Mouse (Mus musculus): ENCODE measurements around the gene Trim25.
"Not testable (repeated sequence)": the region's sequence is repeated elsewhere in the genome, so short reads cannot be mapped to it uniquely, and the experiment has no call there.

Gene Trim25

DNA sequence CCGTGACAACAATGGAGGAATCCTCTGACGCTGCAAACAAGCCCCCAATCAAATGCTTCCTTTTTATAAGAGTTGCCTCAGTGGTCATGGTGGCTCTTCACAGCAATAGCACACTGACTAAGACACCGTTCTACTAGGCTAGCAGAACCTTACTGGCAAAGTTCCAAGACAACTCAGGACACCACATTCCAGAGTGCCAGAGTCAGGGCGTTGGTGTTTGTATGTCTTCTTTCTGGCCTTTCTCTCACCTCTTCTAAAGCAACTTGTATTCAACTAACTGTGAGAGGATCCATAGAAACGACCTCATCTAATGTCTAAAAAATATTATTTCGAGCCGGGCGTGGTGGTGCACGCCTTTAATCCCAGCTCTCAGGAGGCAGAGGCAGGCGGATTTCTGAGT, 24.3 kb downstream of the Trim25 start:
- DNase-seq (ENCODE audit: low spot score in 2 of 2): no peak

- peak; percentile 62 to 64 for DNase-seq (ENCODE audit: low spot score in 2 of 2)
These were observed 25.2 kb downstream of the Trim25 start for GRCm38 (mm10) chr11:89024181-89024881.

- DNase-seq (ENCODE audit: low spot score in 2 of 2): no peak
These were observed 26.4 kb downstream of the Trim25 start for GRCm38 (mm10) chr11:89025603-89026002.

GRCm38 (mm10) chr11:89026117-89026516, 26.9 kb downstream of the Trim25 start:
- DNase-seq (ENCODE audit: low spot score in 2 of 2): no peak

DNA sequence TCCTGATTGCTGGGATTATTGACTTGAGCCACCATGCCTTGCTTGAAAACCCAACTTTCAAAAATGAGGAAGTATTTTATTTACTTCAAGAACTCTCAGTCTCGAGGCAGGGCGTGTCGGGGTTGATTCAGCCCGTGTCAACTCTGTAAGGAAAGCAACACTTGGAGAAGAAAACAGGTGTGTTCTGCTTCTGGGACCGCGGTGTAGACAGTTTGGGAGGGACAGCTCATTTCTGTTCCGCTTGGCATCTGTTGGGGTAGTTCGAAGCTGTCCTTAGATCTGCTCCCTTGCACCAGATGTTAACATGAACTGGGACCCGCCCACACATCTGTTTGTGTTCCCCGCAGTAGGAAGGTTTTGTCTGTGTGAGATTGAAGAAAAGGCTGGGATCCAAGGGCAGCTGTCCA, 28.8 kb downstream of the Trim25 start:
- no peak for DNase-seq (ENCODE audit: low spot score in 2 of 2)

- no peak for DNase-seq (ENCODE audit: low spot score in 2 of 2)
These were observed 29.8 kb downstream of the Trim25 start for GRCm38 (mm10) chr11:89028871-89029405.

GRCm38 (mm10) chr11:89030552-89030951, 31.4 kb downstream of the Trim25 start:
- DNase-seq (ENCODE audit: low spot score in 2 of 2): no peak

DNA sequence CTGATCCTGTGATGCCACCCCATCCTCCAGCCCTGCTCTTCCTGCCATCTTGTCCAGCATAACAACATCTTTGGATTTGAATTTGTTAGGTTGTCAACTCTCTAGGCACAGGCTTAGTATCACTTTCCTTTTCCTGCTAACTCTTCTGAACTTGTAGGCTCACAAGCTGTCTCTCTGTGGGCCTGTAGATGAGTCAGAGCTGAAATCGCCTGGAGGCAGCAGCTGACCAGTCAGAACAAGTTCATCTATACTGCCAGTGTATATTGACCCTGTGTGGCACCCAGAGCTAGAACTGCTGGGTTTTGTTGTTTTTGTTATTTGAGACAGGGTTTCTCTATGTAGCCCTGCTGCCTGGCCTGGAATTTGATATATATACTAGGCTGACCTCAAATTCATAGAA, 32.0 kb downstream of the Trim25 start:
- DNase-seq (ENCODE audit: low spot score in 2 of 2): no peak

- no peak for DNase-seq (ENCODE audit: low spot score in 2 of 2)
These were observed 35.4 kb downstream of the Trim25 start for GRCm38 (mm10) chr11:89034592-89034991.

- DNase-seq (ENCODE audit: low spot score in 2 of 2): no peak
These were observed 36.4 kb downstream of the Trim25 start for GRCm38 (mm10) chr11:89035552-89035951.

GRCm38 (mm10) chr11:89038496-89038895, 39.3 kb downstream of the Trim25 start:
- DNase-seq (ENCODE audit: low spot score in 2 of 2): no peak

DNA sequence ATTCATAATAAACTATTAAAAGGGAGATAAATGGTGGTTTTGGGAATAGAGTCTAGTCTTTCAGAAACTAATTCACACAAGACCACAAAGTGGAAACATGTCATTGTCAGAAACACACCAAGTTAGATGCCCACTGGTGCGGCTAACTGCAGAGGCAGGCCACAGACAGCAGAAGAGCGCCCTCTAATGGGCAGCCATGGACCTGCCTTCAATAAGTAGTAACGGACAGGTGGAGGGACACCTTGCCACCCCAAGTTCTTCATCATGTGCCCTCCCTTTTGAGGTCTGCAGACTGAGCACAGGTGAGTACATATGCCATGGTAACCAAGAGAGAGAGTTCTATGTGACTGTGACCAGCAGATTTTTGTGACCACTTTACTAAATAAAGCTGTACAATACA, 40.1 kb downstream of the Trim25 start:
- peak; percentile 42 to 51 for DNase-seq (ENCODE audit: low spot score in 2 of 2)

- not testable (repeated sequence) for DNase-seq (ENCODE audit: low spot score in 2 of 2)
These were observed 41.9 kb downstream of the Trim25 start for GRCm38 (mm10) chr11:89041073-89041472.

- DNase-seq (ENCODE audit: low spot score in 2 of 2): no peak
These were observed 43.9 kb downstream of the Trim25 start for GRCm38 (mm10) chr11:89043046-89043445.

GRCm38 (mm10) chr11:89045501-89045900, 46.3 kb downstream of the Trim25 start:
- not testable (repeated sequence) for DNase-seq (ENCODE audit: low spot score in 2 of 2)

DNA sequence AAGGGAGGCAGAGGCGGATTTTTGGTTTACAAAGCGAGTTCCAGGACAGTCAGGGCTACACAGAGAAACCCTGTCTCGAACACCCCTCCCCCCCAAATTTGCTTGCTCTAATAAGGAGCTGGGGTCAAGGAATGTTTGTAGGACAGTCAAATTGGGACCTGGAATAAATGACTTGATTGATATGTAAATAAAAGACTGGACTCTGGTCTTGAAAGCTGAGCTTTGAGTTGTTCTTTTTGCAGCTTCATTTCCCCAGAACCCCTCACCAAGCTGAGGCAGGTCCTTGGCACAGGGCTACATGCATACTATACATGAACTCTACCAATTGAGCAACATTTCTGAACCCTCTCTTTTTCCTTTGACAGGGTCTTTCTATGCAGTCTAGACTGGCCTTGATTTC, 46.8 kb downstream of the Trim25 start:
- no peak for DNase-seq (ENCODE audit: low spot score in 2 of 2)

GRCm38 (mm10) chr11:89051767-89052166, 52.6 kb downstream of the Trim25 start:
- no peak for DNase-seq (ENCODE audit: low spot score in 2 of 2)

DNA sequence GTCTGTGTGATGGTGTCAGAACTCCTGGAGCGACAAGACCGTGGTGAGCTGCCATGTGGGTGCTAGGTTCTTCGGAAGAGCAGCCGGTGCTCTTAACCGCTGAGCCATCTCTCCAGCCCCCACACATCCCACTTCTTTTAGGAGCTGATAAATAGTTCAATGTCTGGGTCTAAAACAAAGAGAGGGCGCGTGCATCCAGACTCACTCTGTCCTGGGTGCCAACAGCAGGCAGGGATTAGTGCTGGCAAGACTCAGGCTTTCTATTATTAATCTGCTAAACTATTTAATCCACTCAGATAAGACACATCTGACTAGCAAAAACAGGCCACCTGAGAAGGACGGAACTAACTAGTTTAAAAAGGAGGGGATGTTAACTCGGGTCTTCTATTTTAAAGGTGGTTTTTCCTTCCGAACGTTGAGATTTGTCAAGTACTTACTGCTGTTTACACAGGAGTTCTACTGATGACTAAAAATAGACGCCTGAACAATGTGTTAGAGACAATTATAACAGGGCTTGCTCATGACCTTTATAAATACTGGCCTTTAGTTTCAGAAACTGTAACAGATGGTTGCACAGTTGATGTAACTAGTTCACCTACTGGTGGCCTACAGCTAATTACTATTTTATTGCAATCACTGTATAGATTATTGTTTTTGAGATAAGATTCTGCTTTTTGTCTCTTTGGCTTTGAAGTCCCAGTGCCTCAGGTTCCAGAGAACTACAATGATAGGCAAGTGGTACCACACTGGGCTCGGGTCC, 56.9 kb downstream of the Trim25 start:
- no peak for DNase-seq (ENCODE audit: low spot score in 2 of 2)

DNA sequence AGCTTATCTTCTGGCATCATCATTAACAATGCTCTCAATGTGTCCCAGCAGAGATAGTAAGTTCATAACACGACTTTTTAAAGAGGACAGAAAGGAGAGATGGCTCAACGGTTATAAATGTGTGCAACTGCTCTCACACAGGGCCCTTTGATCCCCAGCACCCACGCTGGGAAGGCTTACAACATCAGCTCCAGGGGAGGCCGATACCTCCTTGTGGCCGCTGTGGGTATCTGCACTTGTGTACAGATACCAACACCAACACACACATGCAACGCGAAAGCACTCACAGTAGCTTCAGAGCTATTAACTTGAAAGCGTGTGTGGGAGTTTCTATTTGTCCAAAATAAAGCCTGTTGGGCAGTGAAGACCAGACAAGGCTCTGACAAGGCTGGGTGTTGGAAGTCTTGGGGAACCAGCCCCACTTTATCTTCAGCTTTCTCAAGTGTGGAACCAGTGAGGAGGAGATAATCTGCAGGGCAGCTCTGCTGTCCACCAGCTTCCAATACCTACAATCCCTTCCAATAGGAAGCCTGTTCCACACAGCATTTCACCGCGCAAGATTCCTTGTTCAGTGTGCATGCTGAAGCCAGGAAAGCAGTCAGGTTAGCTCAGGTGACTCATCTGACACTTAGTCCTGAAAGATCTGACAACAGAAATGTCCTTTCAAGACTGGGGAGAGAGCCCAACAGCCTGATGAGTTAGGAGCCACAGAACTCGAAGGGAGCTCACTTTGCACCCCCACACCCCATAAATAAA, 59.5 kb downstream of the Trim25 start:
- DNase-seq (ENCODE audit: low spot score in 2 of 2): no peak

DNA sequence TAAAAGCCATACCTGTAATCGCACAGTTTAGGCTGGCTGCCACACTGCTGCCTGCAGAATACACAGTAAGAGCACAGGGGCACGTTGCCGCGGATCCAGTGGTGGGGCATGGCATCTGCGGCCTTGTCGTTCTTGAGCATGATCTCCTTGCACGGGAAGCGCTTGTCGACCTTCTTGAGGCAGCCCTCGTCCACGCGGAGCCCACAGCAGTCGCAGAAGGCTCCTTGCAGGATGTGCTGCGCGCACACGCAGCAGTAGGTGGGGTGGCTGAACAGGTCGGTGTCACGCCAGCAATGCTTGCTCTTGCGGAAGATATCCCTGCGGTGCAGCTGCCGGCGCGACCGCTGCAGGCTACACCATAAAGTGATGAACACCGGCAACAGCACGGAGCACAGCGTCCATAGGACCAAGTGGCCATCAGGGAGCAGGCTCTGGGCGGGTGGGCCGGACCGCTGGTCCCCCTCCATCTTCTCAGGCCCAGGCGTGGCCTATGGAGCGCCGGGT, 60.8 kb downstream of the Trim25 start:
- peak; percentile 55 to 61 for DNase-seq (ENCODE audit: low spot score in 2 of 2)

- DNase-seq (ENCODE audit: low spot score in 2 of 2): peak; percentile 94 to 95
These were observed 61.4 kb downstream of the Trim25 start for GRCm38 (mm10) chr11:89060423-89061089.
